ENCODE assay signal across 20 mouse cellular contexts in genomic region chr3:65962270-65962930, GRCm38 (mm10). TPM values are rescaled to one million over a fixed set of nuclear protein-coding genes. Genes with fewer than 3 reads are reported as not detected.
DNase-seq lines count a peak whose midpoint lies in the region; ATAC-seq and TF ChIP-seq lines count a peak whose summit lies in the region.
"Had no signal": no experiment of that assay in that cellular context is flagged by ENCODE, and none has a peak within 500 bp of the region (broad histone marks: within the 10 kb centered on the region; RNA-seq: fewer than 3 reads in every experiment).

No protein-coding gene starts in this region.

- H3K9me3 ChIP-seq in MEL (replicated peaks; ENCODE audit: insufficient read depth, low read length) = no peaks in the 10 kb centered on the region
- no peaks in the 10 kb centered on the region for H3K9me3 ChIP-seq in liver, embryonic 15.5 days (replicated peaks)
- H3K9me3 ChIP-seq: hindbrain, embryonic 13.5 days; limb, embryonic 13.5 days; lung, embryonic 15.5 days; midbrain, embryonic 10.5 days had no signal

- H3K27ac ChIP-seq in MEL (ENCODE audit: control insufficient read depth, low read depth, low read length) = 0 out of 2 replicates have a peak overlapping the region, but pooled peaks have one; percentile 11
- peak overlapping the region; percentile 99 for H3K27ac ChIP-seq in liver, embryonic 15.5 days (replicated peaks)
- H3K27ac ChIP-seq: hindbrain, embryonic 13.5 days; kidney, postnatal 0 days; limb, embryonic 13.5 days; lung, embryonic 15.5 days; midbrain, embryonic 10.5 days had no signal

- peaks cover 0 to 38% of the 10 kb centered on the region in 2 experiments; a peak in 2 of 4 replicates for H3K36me3 ChIP-seq in MEL (ENCODE audit: control insufficient read depth in 1 of 2, insufficient read depth in 2 of 2, low read length in 2 of 2)
- no peaks in the 10 kb centered on the region for H3K36me3 ChIP-seq in liver, embryonic 15.5 days (replicated peaks)
- H3K36me3 ChIP-seq: hindbrain, embryonic 13.5 days; limb, embryonic 13.5 days; lung, embryonic 15.5 days; midbrain, embryonic 10.5 days had no signal

- no peak for ATAC-seq in liver, embryonic 15.5 days (ENCODE audit: insufficient read depth)
- no peak for ATAC-seq in inflammation-experienced regulatory T-cells, adult 6 months
- no peak for ATAC-seq in erythroblast, adult 5-6 weeks (replicated peaks; ENCODE audit: low FRiP score, poor library complexity, severe bottlenecking)

- 28% methylated on average over 4 of the region's 4 CpGs for WGBS in liver, embryonic 15.5 days (ENCODE audit: insufficient replicate concordance)

- no peak for TF ChIP-seq POLR2A in MEL (IDR thresholded peaks at IDR 0.05; ENCODE audit: control insufficient read depth in 1 of 2, insufficient read depth in 1 of 2, low read depth in 1 of 2, low read length in 2 of 2, poor library complexity in 1 of 2)

- no peak overlapping the region for H3K4me3 ChIP-seq in MEL (ENCODE audit: control insufficient read depth in 1 of 2, insufficient read depth in 1 of 2, low read depth in 2 of 2, low read length in 2 of 2)
- no peak overlapping the region for H3K4me3 ChIP-seq in liver, embryonic 15.5 days (replicated peaks)
- H3K4me3 ChIP-seq: hindbrain, embryonic 13.5 days; limb, embryonic 13.5 days; lung, embryonic 15.5 days; midbrain, embryonic 10.5 days had no signal

- no peak overlapping the region for H3K9ac ChIP-seq in MEL (ENCODE audit: control insufficient read depth, low read depth, low read length, poor library complexity, severe bottlenecking)
- H3K9ac ChIP-seq in liver, embryonic 15.5 days = 0 out of 2 replicates have a peak overlapping the region, but pooled peaks have one; percentile 2
- H3K9ac ChIP-seq: hindbrain, embryonic 13.5 days; limb, embryonic 13.5 days; lung, embryonic 15.5 days had no signal

- H3K27me3 ChIP-seq in MEL (ENCODE audit: control insufficient read depth in 1 of 2, insufficient read depth in 2 of 2, low read length in 2 of 2) = no peaks in the 10 kb centered on the region
- no peaks in the 10 kb centered on the region for H3K27me3 ChIP-seq in liver, embryonic 15.5 days
- H3K27me3 ChIP-seq: hindbrain, embryonic 13.5 days; limb, embryonic 13.5 days; lung, embryonic 15.5 days had no signal

- H3K79me2 ChIP-seq in MEL (ENCODE audit: control insufficient read depth, insufficient read depth, low read length, poor library complexity) = peaks cover 14% of the 10 kb centered on the region

- TF ChIP-seq EP300 in MEL (IDR thresholded peaks at IDR 0.05; ENCODE audit: low read depth in 1 of 2, low read length in 2 of 2) = peak in 1 of 2 experiments; percentile 65; a peak in 2 of 4 replicates

- TF ChIP-seq RAD21 in MEL (IDR thresholded peaks at IDR 0.05; ENCODE audit: low read depth, low read length) = no peak

- peak; percentile 77 for DNase-seq in heart, adult 11 months
- DNase-seq in heart, postnatal 36 days = no peak
- peak; percentile 92 for DNase-seq in 416B (ENCODE audit: low read depth)
- no peak for DNase-seq in MEL (ENCODE audit: low read depth, low spot score)
- DNase-seq in thymus, adult 18-20 months = no peak
- DNase-seq: adrenal gland, adult 8-10 months; cerebellum, adult 11-12 months; cerebellum, postnatal 10 days; gastrocnemius, postnatal 36 days; kidney, adult 2 months; layer of hippocampus, adult 9-11 months; lung, postnatal 36 days had no signal

- peaks cover 28 to 33% of the 10 kb centered on the region in 2 experiments for H3K4me1 ChIP-seq in MEL (ENCODE audit: control insufficient read depth in 1 of 2, insufficient read depth in 2 of 2, low read length in 2 of 2)
- H3K4me1 ChIP-seq in liver, embryonic 15.5 days (replicated peaks) = peaks cover 45% of the 10 kb centered on the region

- H3K4me2 ChIP-seq in liver, embryonic 15.5 days = peak overlapping the region; percentile 18; the same call in 1 of the 2 replicates
- H3K4me2 ChIP-seq: hindbrain, embryonic 13.5 days; limb, embryonic 13.5 days; lung, embryonic 15.5 days had no signal

- TF ChIP-seq CTCF in MEL (IDR thresholded peaks at IDR 0.05 in 2 of 3, conservative IDR thresholded peaks at IDR 0.05 in 1 of 3; ENCODE audit: control insufficient read depth in 1 of 3, insufficient read depth in 1 of 3, low read depth in 2 of 3, low read length in 3 of 3, poor library complexity in 1 of 3, severe bottlenecking in 1 of 3) = no peak

- intact Hi-C loops in heart, postnatal 36 days (cut with DNase I) = no loop called here

TF ChIP-seq in MEL, 35 proteins besides CTCF, POLR2A, EP300 and RAD21:
- 0 out of 2 replicates have a peak, but pooled peaks have one; percentile 34 for TF ChIP-seq ETS1 (IDR thresholded peaks at IDR 0.05; ENCODE audit: low read depth, low read length)
- no peak for TF ChIP-seq HCFC1 (IDR thresholded peaks at IDR 0.05; ENCODE audit: low read depth, low read length)
- no peak for TF ChIP-seq USF1 (IDR thresholded peaks at IDR 0.05; ENCODE audit: low read depth, low read length)
- no peak for TF ChIP-seq MAFK (IDR thresholded peaks at IDR 0.05; ENCODE audit: borderline replicate concordance, low read depth, low read length)
- peak; percentile 45; the same call in 1 of the 2 replicates for TF ChIP-seq SIN3A (IDR thresholded peaks at IDR 0.05; ENCODE audit: low read length)
- TF ChIP-seq RCOR1 (IDR thresholded peaks at IDR 0.05; ENCODE audit: low read depth, low read length) = no peak
- TF ChIP-seq MEF2A (IDR thresholded peaks at IDR 0.05; ENCODE audit: extremely low read depth, insufficient replicate concordance, low read depth, low read length, poor library complexity, severe bottlenecking) = no peak
- TF ChIP-seq JUND (IDR thresholded peaks at IDR 0.05; ENCODE audit: low read depth, low read length) = no peak
- TF ChIP-seq MAX (IDR thresholded peaks at IDR 0.05; ENCODE audit: low read length) = no peak
- no peak for TF ChIP-seq TAL1 (IDR thresholded peaks at IDR 0.05; ENCODE audit: low read length)
- no peak for TF ChIP-seq BHLHE40 (IDR thresholded peaks at IDR 0.05; ENCODE audit: borderline replicate concordance, low read depth, low read length)
- no peak for TF ChIP-seq KAT2A (conservative IDR thresholded peaks at IDR 0.05; ENCODE audit: low read depth, low read length)

RNA-seq across cellular contexts. Expression of gene Ccnl1, which starts 4.4 kb away (rescaled TPM):
- total RNA-seq in heart, postnatal 36 days (2021) = 10 to 100 TPM; 19.2 to 21.6 TPM
- 20.1 and 20.5 TPM in 2 replicates for total RNA-seq in MEL (2012; rRNA removed)
- polyA plus RNA-seq in MEL (2012; ENCODE audit: insufficient read depth in 1 of 2, insufficient read length in 2 of 2, low read depth in 1 of 2, low replicate concordance in 2 of 2, missing spikeins in 1 of 2) = 10 to 100 TPM in 1 of 2 experiments, not detected in 1; 56.5 TPM
- 45.2 and 48.0 TPM in 2 replicates for polyA plus RNA-seq in liver, embryonic 15.5 days (2015; fragmentation: Nextera tagmentation; extraction: Ambion mirVana)
- 10 to 100 TPM; 57.7 to 79.7 (median 59.5) TPM for polyA plus RNA-seq in inflammation-experienced regulatory T-cells, adult 6 months (2017; shearing (Covaris generic))
- 68.1 and 84.4 TPM in 2 replicates for total RNA-seq in erythroblast, adult 5-6 weeks (2015; ENCODE audit: low replicate concordance)
- total RNA-seq in erythroblast, adult 5-6 weeks (2017; ENCODE audit: low replicate concordance) = 102 and 150 TPM in 2 replicates

Comparison
In these comparisons a context has a peak if more than half of its experiments do, and no peak if none do; other contexts are left out.
1. DNase-seq: peak in heart, adult 11 months (single experiment) and 416B (single experiment); none in heart, postnatal 36 days (0 of 2), MEL (single experiment) and thymus, adult 18-20 months (0 of 2).